Mouse (Mus musculus) MEL (cell line): ENCODE data around the gene Eef2kmt.
"Not testable (repeated sequence)": the region's sequence is repeated elsewhere in the genome, so short reads cannot be mapped to it uniquely, and the experiment has no call there.

Experiments used
- CHD2 ChIP-seq: IDR thresholded peaks from 2 replicates; pipeline ENCODE4 v1.6.1; 2011; ENCODE audit warnings: low read length, improper control_type of control experiment
- CTCF ChIP-seq, 3 experiments: IDR thresholded peaks in 2 of 3; conservative IDR thresholded peaks in 1 of 3; 2 replicates each; pipeline ENCODE4 v1.5.1; 2011 to 2012; ENCODE audit warnings: low read length in 3 of 3, low read depth in 2 of 3, mild to moderate bottlenecking in 2 of 3, improper control_type of control experiment in 1 of 3, inconsistent platforms in 1 of 3, mixed read lengths in 1 of 3, moderate library complexity in 1 of 3; ENCODE audit not compliant: control insufficient read depth in 1 of 3, insufficient read depth in 1 of 3, poor library complexity in 1 of 3, severe bottlenecking in 1 of 3
- ELF1 ChIP-seq: IDR thresholded peaks from 2 replicates; pipeline ENCODE4 v1.6.1; 2014; ENCODE audit warnings: low read depth, mild to moderate bottlenecking, inconsistent platforms, low read length, improper control_type of control experiment, moderate library complexity
- ETS1 ChIP-seq: IDR thresholded peaks from 2 replicates; pipeline ENCODE4 v1.6.1; 2012; ENCODE audit warnings: low read depth, mild to moderate bottlenecking, inconsistent platforms, low read length, improper control_type of control experiment, moderate library complexity
- GATA1 ChIP-seq: IDR thresholded peaks from 2 replicates; pipeline ENCODE4 v1.6.1; 2011; ENCODE audit warnings: low read depth, low read length, improper control_type of control experiment
- HCFC1 ChIP-seq: IDR thresholded peaks from 2 replicates; pipeline ENCODE4 v1.6.1; 2012; ENCODE audit warnings: low read depth, mild to moderate bottlenecking, inconsistent platforms, low read length, improper control_type of control experiment, moderate library complexity
- MAX ChIP-seq: IDR thresholded peaks from 2 replicates; pipeline ENCODE4 v1.6.1; 2011; ENCODE audit warnings: low read length, improper control_type of control experiment
- MAZ ChIP-seq: IDR thresholded peaks from 2 replicates; pipeline ENCODE4 v1.6.1; 2012; ENCODE audit warnings: low read depth, mild to moderate bottlenecking, inconsistent platforms, low read length, improper control_type of control experiment
- MYC ChIP-seq: IDR thresholded peaks from 2 replicates; pipeline ENCODE4 v1.6.1; 2011; ENCODE audit warnings: low read depth, mild to moderate bottlenecking, low read length, improper control_type of control experiment, moderate library complexity
- NRF1 ChIP-seq: IDR thresholded peaks from 2 replicates; pipeline ENCODE4 v1.6.1; 2014; ENCODE audit warnings: low read depth, mild to moderate bottlenecking, inconsistent platforms, low read length, improper control_type of control experiment, moderate library complexity; ENCODE audit not compliant: poor library complexity, insufficient read depth, severe bottlenecking
- POLR2A ChIP-seq, 2 experiments: IDR thresholded peaks; 2 replicates each; pipeline ENCODE4 v1.6.1; 2011 to 2012; ENCODE audit warnings: low read length in 2 of 2, mild to moderate bottlenecking in 2 of 2, control low read depth in 1 of 2, improper control_type of control experiment in 1 of 2, low read depth in 1 of 2, moderate library complexity in 1 of 2; ENCODE audit not compliant: control insufficient read depth in 1 of 2, insufficient read depth in 1 of 2, poor library complexity in 1 of 2
- USF1 ChIP-seq: IDR thresholded peaks from 2 replicates; pipeline ENCODE4 v1.6.1; 2014; ENCODE audit warnings: low read depth, mild to moderate bottlenecking, inconsistent platforms, low read length, improper control_type of control experiment, moderate library complexity

- not testable (repeated sequence) for TF ChIP-seq CTCF (IDR thresholded peaks at IDR 0.05 in 2 of 3, conservative IDR thresholded peaks at IDR 0.05 in 1 of 3; ENCODE audit: control insufficient read depth in 1 of 3, insufficient read depth in 1 of 3, low read depth in 2 of 3, low read length in 3 of 3, poor library complexity in 1 of 3, severe bottlenecking in 1 of 3); MAX; MYC; POLR2A (IDR thresholded peaks at IDR 0.05; ENCODE audit: control insufficient read depth in 1 of 2, insufficient read depth in 1 of 2, low read depth in 1 of 2, low read length in 2 of 2, poor library complexity in 1 of 2); NRF1; CHD2; GATA1; MAZ; HCFC1; USF1; ETS1; ELF1
Measured at GRCm38 (mm10) chr16:5227501-5227900, 28.3 kb downstream of the Eef2kmt start.
